Mouse (Mus musculus) naive thymus-derived CD4-positive, alpha-beta T cell, adult 2 months (primary cell): Measurements from ENCODE around the gene Akt3.

Source experiments
- DNase-seq: peaks from one replicate; pipeline ENCODE4 v3.0.0-alpha.2; 2011; ENCODE audit warnings: low read depth

Akt3 gene

DNA sequence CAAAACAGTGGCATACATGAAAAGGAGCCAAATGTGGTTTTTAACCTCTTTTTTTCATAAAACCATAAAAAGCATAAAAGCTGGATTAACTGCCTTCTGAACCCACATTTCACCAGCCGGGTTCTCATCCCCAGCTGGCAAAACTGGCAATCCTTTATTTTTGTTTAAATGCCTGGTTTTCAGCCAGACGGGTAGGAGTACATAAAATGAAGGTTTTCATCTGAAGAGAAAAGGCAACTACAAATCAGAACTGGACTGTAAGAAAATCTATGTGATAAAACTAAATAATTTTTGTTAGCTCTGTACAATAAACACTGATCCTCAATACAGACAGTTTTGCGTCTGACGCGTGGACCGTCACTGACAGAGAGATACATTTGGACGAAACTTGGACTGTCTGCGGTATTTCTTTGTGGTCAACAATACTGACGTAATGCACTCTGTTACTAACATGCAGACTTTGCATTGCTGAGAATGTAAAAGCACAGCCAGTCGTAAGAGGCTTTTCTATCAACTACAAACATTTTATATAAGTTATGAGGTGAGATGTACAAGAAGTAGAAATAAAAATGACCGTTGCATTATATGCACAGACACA lies 206.5 kb downstream of the Akt3 start:
- no peak for DNase-seq

GRCm38 (mm10) chr1:177048773-177049172 lies 209.2 kb downstream of the Akt3 start:
- no peak for DNase-seq

- no peak for DNase-seq
Observed at GRCm38 (mm10) chr1:177046963-177047362, 211.0 kb downstream of the Akt3 start.

DNA sequence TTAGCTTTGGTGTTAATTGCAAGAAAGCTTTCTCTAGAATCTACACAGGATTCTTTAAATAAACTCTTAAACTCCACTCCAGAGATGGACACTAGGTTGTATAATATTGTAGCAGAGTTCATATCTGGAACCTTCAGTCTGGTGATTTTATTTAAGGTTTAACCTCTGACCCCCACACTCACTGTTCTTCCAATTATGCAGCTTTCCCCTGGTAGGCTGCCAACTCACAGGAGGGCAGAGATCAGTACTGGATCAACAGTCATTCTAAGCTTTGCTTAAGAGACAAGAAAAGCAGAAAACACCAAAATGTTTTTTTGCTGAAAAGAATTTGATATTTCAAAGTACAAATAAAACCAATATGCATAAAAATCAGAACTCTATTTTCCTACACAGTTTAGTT lies 212.1 kb downstream of the Akt3 start:
- DNase-seq = no peak

DNA sequence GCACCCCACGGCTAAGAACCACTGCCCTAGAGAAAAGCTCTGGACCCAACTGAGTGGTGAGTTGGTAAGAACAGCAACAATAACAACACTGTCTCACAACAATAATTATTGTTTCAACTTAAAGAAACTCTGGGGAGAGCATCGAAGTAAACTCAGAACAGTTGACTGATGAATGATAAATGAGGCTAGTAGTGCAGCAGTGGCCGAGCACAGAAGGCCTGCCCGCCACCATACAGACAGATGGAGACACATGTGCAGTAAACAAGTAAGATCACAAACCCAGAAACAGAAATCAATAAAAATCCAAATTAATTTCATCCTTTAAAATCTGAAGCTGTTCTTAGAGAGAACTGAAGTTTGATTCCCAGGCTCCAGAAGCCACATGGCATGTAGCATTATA lies 217.9 kb downstream of the Akt3 start:
- no peak for DNase-seq

DNA sequence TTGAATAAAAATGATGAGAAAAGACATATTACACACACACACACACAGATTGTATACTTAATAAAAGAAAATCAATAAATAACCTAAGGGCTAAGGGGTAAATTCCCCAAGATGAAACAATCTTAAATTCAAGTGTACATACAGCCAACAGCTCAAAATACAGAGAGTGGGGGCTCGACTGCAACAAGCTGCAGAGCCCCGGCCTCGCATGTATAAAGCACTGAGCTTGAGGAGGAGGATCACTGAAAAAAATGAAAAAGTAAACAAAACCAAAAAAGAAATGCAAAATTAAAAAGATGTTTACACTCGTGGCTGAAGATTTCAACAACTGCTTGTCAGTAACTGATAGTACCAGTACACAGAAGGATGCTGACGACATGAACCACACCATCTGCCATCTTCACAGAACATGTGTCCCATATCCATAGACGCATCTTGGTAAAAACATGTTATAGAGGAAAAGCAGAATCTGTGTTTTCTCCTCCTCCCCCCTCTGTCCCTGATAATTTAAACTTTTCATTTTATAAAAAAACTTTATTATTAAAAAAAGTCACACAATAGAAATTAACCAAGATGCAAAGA lies 218.8 kb downstream of the Akt3 start:
- no peak for DNase-seq

DNA sequence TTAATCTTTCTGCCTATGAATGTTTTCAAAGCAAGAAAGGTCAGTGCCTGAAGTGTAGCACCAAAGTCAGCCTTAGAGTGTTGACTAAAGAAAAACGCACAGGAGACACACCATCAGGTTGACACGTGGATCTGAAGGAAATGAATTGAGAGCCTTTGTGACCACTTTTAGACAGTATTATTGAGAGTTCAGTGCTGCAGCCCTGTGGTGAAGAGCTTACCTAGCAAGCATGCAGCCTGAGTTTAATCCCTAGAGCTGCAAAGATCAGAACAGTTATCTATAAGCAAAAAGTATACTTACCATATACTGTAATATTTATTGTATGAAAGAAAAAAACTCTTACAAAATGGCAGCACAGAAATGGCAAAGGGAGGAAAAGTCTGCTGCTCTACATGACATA lies 219.6 kb downstream of the Akt3 start:
- no peak for DNase-seq

DNA sequence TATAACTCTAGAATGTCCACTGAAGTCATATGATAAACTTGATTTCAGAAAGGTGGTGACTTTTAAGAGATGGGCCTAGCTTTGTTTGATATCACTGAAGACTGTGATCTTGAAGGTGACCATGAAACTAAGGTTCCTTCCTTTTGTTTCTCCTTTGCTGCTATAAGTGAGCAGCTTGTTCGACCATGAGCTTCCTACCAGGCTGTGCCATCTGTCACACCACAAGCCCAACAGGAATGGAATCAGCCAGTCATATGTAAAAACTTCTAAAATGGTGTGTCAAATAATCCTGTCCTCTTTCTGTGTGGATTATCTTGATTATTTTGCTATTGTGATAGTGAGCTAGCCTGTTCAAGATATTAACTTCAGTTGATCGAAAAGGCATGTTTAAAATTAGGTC lies 222.5 kb downstream of the Akt3 start:
- DNase-seq = no peak

DNA sequence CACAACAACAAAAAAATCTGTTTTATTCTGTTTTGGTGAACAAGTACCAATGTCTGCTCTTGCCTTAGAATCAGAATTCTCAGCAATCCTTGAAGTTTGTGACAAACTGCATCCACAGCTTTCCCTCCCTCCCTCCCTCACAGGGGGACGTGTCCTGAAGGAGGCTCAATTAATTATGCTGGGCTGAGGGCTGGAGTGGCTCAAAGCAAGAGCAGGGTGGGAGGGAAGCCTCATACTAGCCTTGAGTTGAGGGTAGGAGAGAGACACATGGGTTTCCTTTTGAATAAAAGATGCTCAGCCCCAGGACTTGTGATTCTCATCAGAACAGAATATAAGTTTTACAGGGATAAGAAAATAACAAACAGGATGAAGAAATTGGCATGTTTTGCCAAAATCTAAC lies 225.8 kb downstream of the Akt3 start:
- DNase-seq = no peak

GRCm38 (mm10) chr1:177031196-177031595 lies 226.8 kb downstream of the Akt3 start:
- no peak for DNase-seq

DNA sequence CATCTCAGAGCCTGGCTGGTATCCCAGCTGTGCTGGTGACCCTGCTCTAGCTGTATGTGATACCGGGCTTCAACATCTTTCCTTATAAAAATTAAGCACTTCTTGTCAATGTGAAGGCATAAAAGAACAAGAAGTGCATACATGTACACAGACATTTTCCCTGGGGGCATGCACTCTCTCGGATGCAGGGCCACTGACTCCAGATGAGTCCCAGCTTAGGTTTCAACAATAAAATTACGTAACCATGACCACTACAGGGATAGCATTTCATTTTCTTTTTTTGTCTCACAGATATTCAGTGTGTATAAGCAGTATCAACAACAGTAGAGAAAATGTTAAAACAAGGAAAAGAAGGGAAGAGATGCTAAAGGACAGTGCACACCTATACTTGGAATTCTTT lies 227.3 kb downstream of the Akt3 start:
- DNase-seq = no peak

DNA sequence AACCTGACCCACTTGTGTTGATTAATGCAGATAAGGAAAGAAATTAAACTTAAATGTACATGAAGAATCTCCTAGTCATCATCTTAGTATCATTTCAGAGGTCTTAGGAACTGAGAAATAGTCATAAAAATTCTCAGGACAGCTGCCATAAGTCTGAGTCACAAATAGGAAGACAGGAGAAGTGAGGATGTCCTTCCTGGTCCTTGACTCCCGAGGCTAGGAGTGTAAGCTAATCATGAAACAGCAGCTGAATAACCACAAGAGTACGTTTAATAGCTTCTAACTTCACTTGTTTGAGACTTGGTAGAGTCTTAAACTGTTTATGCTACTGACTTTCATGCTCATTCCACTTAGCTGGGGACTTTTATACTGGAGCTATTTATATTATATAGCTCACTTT lies 229.0 kb downstream of the Akt3 start:
- DNase-seq = no peak

DNA sequence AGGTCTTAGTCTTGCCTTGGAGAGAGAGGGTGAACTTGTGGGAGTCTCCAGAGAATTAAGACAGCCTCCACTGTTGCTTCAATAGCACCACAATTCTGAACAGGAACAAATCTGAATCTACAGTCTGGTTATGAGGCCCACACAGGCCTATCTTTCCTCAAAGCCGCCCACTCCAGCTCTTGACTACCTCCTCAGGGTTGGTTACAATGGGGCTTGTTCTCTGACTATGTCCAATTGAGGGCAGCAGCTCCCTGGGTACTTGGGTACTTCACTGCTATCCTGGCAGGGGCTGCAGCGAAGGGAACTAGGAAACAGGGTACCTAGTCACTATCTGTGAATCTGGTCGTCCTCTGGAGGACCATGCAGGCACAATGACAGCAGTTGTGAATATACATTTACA lies 230.3 kb downstream of the Akt3 start:
- DNase-seq = no peak

- no peak for DNase-seq
Observed at GRCm38 (mm10) chr1:177022751-177023150, 235.3 kb downstream of the Akt3 start.

DNA sequence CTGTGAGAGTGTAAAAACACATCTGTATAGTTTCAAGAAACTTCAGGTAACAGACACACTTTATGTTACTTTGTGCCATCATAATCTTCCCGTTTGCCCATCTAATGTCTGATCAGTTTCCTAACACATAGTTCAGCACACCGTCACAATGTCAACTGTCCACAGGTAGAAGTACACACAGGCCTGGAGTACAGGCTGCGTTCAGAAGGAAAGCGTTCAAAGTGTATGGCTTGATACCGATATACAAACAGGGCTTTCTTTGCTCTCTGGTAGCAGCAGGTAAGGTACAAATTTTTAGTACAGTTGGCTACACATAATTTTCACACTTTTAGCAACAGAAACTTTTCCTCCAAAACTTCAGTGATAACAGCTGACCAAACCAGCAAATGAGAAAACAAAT lies 238.3 kb downstream of the Akt3 start:
- DNase-seq = no peak

GRCm38 (mm10) chr1:177018750-177019149 lies 239.3 kb downstream of the Akt3 start:
- DNase-seq = no peak

GRCm38 (mm10) chr1:177016729-177017128 lies 241.3 kb downstream of the Akt3 start:
- DNase-seq = no peak

- no peak for DNase-seq
Observed at GRCm38 (mm10) chr1:177015917-177016316, 242.1 kb downstream of the Akt3 start.

DNA sequence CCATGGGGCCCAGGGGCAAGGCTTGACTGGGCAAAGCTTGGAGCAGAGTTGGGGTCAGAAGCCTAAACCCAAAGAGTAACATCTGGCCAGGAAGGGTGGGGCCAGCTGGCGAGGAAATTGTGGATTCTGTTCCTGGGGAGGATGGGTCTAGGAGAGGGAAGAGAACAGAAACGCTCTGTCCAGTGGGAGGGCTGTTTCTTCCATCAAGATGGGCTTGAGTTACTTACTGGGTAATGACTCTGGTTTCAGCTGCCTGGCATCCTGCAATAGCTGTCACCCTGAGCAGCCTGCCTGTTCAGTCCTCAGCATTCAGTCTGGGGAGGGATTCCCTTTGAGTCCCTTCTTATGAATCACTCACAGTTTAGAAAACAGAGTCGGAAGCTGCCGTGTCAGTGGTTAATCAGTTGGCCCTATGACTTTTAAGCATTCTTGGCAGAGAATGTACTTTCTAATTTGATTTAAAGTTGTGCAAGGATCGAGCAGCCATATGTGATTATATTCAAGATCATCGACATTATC lies 243.0 kb downstream of the Akt3 start:
- no peak for DNase-seq

- no peak for DNase-seq
Observed at GRCm38 (mm10) chr1:177014346-177014745, 243.7 kb downstream of the Akt3 start.

DNA sequence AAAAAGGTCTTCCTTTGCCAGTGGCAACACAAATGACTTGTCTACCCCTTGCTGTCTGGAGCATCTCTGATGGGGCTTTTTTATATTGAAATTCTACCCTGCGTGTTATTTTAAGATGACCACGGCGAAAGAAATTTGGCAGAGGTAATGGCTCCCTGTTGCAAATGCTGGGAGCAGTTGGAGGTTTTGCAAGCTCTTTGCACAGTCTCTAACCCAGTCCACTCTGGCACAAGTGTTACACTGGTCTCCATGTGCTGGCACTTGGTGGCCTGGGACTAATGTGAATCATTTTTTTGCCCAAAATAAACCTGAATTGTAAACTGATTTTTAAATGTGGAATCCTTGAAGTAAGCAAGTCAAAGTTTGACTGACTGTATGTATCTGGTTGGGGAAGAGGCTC lies 244.2 kb downstream of the Akt3 start:
- no peak for DNase-seq

DNA sequence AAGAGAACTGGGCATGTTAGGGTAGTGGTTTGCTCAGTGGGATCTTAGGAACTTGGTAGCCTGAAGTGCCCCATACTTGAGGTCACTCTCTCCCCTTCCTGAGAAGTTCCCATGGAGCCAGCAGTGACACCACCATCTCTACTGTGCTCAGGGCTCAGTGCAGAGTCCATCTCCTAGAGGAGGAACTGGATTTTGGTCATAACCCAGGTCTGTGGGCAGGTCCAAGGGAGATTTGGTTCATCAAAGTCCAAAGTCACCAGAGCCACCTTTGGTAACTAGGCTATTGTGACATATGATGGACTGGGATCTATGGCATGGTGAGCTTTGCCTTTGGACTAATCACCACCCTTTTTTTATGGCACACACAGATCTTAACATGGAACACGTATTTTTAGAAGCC lies 244.7 kb downstream of the Akt3 start:
- no peak for DNase-seq

- DNase-seq = no peak
Observed at GRCm38 (mm10) chr1:177012774-177013173, 245.2 kb downstream of the Akt3 start.

DNA sequence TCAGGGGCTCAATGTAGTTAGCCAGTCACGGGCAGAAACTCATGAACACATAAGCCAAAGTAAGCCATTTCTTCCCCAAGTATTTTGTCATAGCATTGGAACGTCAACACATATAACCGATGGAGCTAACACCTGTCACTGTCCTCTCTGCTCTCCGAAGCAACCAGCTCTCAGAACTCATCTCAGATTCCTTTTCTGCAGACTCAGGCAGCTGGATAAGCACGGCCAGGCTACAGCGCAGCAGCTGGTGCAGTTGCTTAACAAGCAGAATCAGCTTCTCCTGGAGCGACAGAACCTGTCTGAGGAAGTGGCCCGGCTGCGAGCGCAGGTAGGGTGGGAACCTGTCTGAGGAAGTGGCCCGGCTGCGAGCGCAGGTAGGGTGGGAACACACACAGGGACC lies 246.3 kb downstream of the Akt3 start:
- no peak for DNase-seq
